Mouse (Mus musculus) heart, embryonic 14.5 days (tissue): Measurements from ENCODE around the gene Ciao2a. TPM values are rescaled to one million over a fixed set of nuclear protein-coding genes. Genes with fewer than 3 reads are reported as not detected.
A peak's percentile ranks its signal among the peaks of the same experiment; 100 is the strongest.

ENCODE experiments used
- ATAC-seq: fragments of 200-750 bp; cut with Nextera tagmentation; 2 replicates; pipeline ENCODE4 v1.8.0; 2017; ENCODE audit warnings: low read depth, moderate TSS enrichment; ENCODE audit not compliant: insufficient number of reproducible peaks, insufficient read depth, low FRiP score
- H3K27ac ChIP-seq, 2 experiments: fragments of 200-500 bp in 1 of 2; fragments of 300-500 bp in 1 of 2; sonication (generic) in 1 of 2; replicated peaks in 1 of 2; 2 replicates each; pipeline ENCODE4 v1.5.1; 2012 to 2014; ENCODE audit warnings: low read depth in 2 of 2, low read length in 2 of 2, control low read depth in 1 of 2, mild to moderate bottlenecking in 1 of 2, mixed read lengths in 1 of 2; ENCODE audit not compliant: control insufficient read depth in 1 of 2, insufficient read depth in 1 of 2
- H3K27me3 ChIP-seq: fragments of 300-500 bp; sonication (generic); 2 replicates; pipeline ENCODE4 v1.6.1; 2014; ENCODE audit warnings: mild to moderate bottlenecking, low read length, control low read depth; ENCODE audit not compliant: control insufficient read depth, insufficient read depth
- H3K36me3 ChIP-seq: fragments of 300-500 bp; sonication (generic); 2 replicates; pipeline ENCODE4 v1.6.1; 2014; ENCODE audit warnings: mild to moderate bottlenecking, control low read depth, low read length, mixed read lengths; ENCODE audit not compliant: control insufficient read depth, insufficient read depth
- H3K4me1 ChIP-seq, 2 experiments: fragments of 200-500 bp in 1 of 2; fragments of 300-500 bp in 1 of 2; sonication (generic) in 1 of 2; 2 replicates each; pipeline ENCODE4 v1.6.1; 2012 to 2014; ENCODE audit warnings: low read length in 2 of 2, control low read depth in 1 of 2, mixed read lengths in 1 of 2; ENCODE audit not compliant: control insufficient read depth in 2 of 2, insufficient read depth in 2 of 2
- H3K4me2 ChIP-seq: fragments of 300-500 bp; sonication (generic); 2 replicates; pipeline ENCODE4 v1.6.1; 2014; ENCODE audit warnings: mild to moderate bottlenecking, low read length
- H3K4me3 ChIP-seq, 2 experiments: fragments of 200-500 bp in 1 of 2; fragments of 300-500 bp in 1 of 2; sonication (generic) in 1 of 2; 2 replicates each; pipeline ENCODE4 v1.5.1; 2012 to 2014; ENCODE audit warnings: low read length in 2 of 2, mild to moderate bottlenecking in 2 of 2, control low read depth in 1 of 2, low read depth in 1 of 2, moderate library complexity in 1 of 2; ENCODE audit not compliant: control insufficient read depth in 1 of 2, insufficient read depth in 1 of 2
- H3K9ac ChIP-seq: fragments of 300-500 bp; sonication (generic); 2 replicates; pipeline ENCODE4 v1.6.1; 2014; ENCODE audit warnings: mild to moderate bottlenecking, low read length
- H3K9me3 ChIP-seq: fragments of 300-500 bp; sonication (generic); 2 replicates; pipeline ENCODE4 v1.6.1; 2016; ENCODE audit warnings: low read length, control low read depth; ENCODE audit not compliant: control insufficient read depth
- WGBS: fragments of 180-500 bp; shearing (Covaris S2); extraction: QIAGEN DNeasy Blood & Tissue Kit; methylation state at CpG from one replicate; pipeline ENCODE4 v1.1.7; 2014; 5-methylcytosine and 5-hydroxymethylcytosine counted together
- polyA plus RNA-seq: library from polyadenylated mRNA; unstranded; fragments of >200 nt; fragmentation: Nextera tagmentation; extraction: Ambion mirVana; gene quantifications from 2 replicates; pipeline ENCODE4 v1.2.1, GENCODE M21; 2014

The Ciao2a gene
- polyA plus RNA-seq, 1 experiment from 2014 or later = 163 TPM

DNA sequence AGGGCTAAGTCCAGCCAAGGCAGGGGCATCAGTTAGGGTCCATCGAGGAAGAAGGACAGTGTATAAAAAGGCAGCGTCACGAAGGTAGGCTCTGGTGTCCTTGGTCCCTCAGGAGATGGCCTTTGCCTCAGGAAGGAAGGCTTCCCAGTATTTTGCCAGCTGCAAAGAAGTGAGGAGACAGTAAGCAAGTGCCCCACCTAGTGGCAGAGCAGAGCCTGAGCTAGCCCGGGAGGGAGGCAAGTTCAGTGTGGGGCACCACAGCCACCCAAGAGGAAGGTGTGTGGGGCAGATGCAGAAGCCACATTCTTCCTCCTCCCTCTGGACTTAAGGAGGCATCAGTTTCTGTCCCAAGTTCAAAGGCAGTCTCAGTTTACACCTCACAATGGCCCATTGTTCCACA is 38.0 kb upstream of the Ciao2a start:
- peaks cover 74% of the 10 kb centered on the region for H3K36me3 ChIP-seq
- H3K4me2 ChIP-seq = no peak overlapping the region
- H3K9me3 ChIP-seq = no peaks in the 10 kb centered on the region
- H3K4me1 ChIP-seq = peaks cover 5 to 15% of the 10 kb centered on the region in 2 experiments; a peak in 3 of 4 replicates
- no peak overlapping the region for H3K9ac ChIP-seq
- no peaks in the 10 kb centered on the region for H3K27me3 ChIP-seq
- no peak for ATAC-seq
- 41% methylated on average over 4 of the region's 4 CpGs for WGBS
- no peak overlapping the region for H3K4me3 ChIP-seq
- H3K27ac ChIP-seq = no peak overlapping the region

DNA sequence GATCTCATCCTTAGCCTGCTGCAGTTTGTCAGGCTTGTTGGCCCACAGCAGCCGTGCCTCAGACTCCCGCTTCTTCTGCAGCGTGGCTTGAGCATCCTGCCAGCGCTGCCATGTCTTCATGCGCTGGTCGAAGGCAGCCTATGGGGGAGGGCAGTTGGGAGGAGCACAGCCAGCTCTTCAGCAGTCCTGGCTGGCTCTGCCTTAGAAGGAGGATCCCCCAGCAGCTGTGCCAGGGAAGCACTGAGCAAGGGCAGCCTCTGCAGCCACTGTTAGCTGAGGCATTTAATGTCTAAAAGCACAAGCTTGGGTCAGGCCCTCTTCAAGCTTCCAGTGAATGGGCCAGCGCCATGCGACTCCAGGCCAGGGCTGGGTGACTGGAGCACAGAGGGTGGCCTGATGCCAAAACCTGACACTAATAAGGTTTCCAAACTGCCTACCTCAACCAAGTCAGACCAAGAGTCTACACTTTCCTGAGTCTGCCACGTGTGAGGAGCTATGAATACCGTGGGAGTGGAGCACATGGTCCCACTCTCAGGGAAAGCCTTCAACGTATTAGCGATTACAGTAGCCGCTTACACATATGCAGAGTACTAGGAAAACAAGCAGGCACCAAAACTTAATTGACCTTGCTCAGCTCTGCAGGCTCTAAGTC is 35.7 kb upstream of the Ciao2a start:
- Histone ChIP-seq H3K4me3 (no peak overlapping the region), H3K27ac (no peak overlapping the region), H3K36me3 (peaks cover 96% of the 10 kb centered on the region), H3K4me1 (peaks cover 5 to 15% of the 10 kb centered on the region in 2 experiments; a peak in 3 of 4 replicates), H3K4me2 (no peak overlapping the region), H3K9ac (no peak overlapping the region), H3K9me3 (no peaks in the 10 kb centered on the region), H3K27me3 (no peaks in the 10 kb centered on the region)
- WGBS = 88% methylated on average over 13 of the region's 13 CpGs
- 0 out of 2 replicates have a peak, but pooled peaks have one; percentile 5 for ATAC-seq

DNA sequence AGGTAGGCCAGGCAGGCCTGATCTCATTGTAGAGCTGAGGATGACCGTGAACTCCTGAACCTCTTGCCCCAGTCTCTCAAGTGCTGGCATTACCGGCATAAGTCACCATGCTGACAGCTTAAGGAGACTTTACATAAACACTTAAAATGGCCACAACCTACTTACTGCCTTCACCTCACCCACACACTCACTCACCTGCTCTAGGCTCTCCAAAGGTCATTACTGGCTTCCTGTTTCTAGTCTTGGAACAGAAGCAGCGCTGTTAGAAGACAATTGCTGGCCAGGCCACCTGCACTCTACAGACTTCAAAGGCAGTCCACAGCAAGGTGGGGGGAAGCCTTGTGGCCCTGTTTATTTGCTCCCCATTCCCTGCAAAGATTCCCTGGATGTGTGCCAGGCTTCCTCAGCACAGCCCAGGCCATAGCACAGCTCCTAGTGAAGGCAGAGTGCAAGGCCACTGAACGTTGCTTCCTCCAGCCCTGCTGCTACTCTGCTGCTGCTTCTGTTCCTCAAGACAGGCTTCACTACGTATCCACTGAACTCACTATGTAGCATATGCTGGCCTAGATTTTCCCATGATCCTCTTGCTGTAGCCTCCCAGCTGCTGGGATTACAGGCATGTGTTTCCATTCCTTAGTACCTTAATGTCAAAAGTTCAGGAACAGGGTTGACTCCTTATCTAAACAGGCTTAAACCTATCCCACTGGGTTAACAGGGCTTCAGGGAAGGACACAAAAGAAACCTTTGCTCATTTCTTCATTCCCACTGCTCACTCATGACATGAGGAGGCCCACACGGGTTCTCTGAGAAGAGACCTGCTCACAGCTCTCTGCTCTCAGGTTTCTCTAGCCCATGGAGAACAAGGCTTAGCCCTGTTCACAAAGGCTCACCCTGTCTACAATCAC is 34.8 kb upstream of the Ciao2a start:
- H3K27me3 ChIP-seq = no peaks in the 10 kb centered on the region
- WGBS = 58% methylated on average over 6 of the region's 6 CpGs
- no peaks in the 10 kb centered on the region for H3K9me3 ChIP-seq
- peaks cover 5 to 15% of the 10 kb centered on the region in 2 experiments; a peak in 3 of 4 replicates for H3K4me1 ChIP-seq
- H3K4me2 ChIP-seq = no peak overlapping the region
- no peak overlapping the region for H3K9ac ChIP-seq
- peaks cover 97% of the 10 kb centered on the region for H3K36me3 ChIP-seq
- no peak overlapping the region for H3K4me3 ChIP-seq
- H3K27ac ChIP-seq = no peak overlapping the region
- no peak; the same call in 1 of the 2 replicates for ATAC-seq

DNA sequence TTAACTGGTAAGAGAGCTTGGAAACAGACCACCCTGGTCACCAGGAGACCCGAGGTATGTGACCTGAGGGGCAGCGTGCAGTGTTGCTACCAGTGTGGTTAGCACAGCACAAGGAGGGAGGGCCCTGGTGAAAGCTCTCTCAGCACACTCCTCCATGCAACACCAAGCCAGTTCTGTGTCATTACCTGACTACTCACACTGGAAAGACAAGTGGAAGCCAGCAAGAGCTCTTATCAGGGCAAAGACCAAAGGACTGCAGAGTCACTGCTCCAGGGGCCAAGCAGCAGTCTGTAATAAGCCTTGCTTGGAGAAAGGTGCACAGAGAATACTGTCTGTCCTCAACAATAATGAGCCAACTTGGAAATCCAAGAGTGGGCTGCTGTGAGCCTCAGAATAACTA is 33.7 kb upstream of the Ciao2a start:
- H3K9ac ChIP-seq = no peak overlapping the region
- no peak for ATAC-seq
- no peaks in the 10 kb centered on the region for H3K27me3 ChIP-seq
- peaks cover 5 to 15% of the 10 kb centered on the region in 2 experiments; a peak in 3 of 4 replicates for H3K4me1 ChIP-seq
- no peak overlapping the region for H3K4me2 ChIP-seq
- H3K9me3 ChIP-seq = no peaks in the 10 kb centered on the region
- peaks cover 97% of the 10 kb centered on the region for H3K36me3 ChIP-seq
- 48% methylated on average over 2 of the region's 2 CpGs for WGBS
- no peak overlapping the region for H3K4me3 ChIP-seq
- no peak overlapping the region for H3K27ac ChIP-seq

DNA sequence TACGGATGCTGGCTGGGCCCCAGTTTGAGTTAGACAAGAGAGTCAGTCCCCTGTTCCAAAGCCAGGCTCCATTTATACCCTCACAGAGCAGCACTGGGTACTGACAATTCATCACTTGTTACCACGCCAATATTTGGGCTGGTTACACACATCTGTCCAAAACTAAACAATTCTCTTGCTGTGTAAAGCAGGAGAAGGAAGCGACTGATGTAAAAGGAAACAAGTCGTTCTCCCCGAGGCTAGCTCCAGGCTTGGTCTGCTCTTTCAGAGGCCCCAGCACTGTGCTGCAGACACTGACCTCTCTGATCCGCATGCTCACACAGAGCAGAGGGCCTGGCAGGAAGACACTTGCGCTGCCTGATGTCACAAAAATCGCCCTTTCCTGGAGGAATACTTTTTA is 24.8 kb upstream of the Ciao2a start:
- no peaks in the 10 kb centered on the region for H3K4me1 ChIP-seq
- no peak overlapping the region for H3K27ac ChIP-seq
- 86% methylated on average over 8 of the region's 8 CpGs for WGBS
- H3K36me3 ChIP-seq = peaks cover 89% of the 10 kb centered on the region
- H3K9me3 ChIP-seq = no peaks in the 10 kb centered on the region
- no peak for ATAC-seq
- H3K27me3 ChIP-seq = no peaks in the 10 kb centered on the region
- no peak overlapping the region for H3K4me2 ChIP-seq
- H3K4me3 ChIP-seq = no peak overlapping the region
- H3K9ac ChIP-seq = no peak overlapping the region

DNA sequence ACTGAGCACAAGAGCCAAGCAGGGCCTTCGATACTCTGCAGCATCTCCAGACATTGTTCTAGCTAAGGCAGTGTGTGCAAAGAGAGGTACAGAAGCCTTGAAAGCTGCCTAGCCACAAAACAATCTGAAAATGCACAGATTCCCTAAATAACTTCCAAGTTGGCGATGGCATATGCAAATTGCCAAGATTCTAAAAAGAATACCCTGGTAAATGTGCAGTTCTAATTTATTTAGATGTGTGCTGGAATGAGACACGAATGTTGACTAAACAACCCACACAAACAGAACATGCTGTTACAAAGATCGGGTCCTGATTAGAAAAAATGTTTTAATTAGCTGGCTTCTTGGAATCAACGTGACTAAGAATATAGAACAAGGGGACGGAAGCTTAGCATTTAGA is 23.7 kb upstream of the Ciao2a start:
- no peak overlapping the region for H3K27ac ChIP-seq
- peaks cover 88% of the 10 kb centered on the region for H3K36me3 ChIP-seq
- WGBS = 94% methylated on average over 6 of the region's 6 CpGs
- no peak overlapping the region for H3K9ac ChIP-seq
- H3K4me3 ChIP-seq = no peak overlapping the region
- no peaks in the 10 kb centered on the region for H3K4me1 ChIP-seq
- H3K4me2 ChIP-seq = no peak overlapping the region
- no peaks in the 10 kb centered on the region for H3K9me3 ChIP-seq
- no peaks in the 10 kb centered on the region for H3K27me3 ChIP-seq
- ATAC-seq = no peak

DNA sequence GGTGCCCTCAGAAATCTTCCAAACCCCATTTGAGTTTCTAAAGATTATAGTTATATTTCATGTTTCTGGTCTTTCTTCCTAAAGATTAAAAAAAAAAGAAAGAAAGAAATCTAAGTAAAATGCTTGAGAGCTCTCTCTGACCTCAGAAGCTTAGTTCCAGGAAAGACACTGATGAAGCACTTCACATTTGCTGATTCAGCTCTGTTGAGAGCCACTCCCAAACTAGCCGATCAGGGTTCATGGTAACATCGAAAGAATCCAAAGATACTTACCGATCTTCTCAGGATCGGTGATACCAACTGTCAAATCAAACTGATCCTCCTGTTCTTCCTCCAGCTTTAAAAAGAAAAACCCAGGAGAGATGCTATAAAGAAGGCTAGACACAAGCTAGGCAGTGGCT is 21.8 kb upstream of the Ciao2a start:
- Histone ChIP-seq H3K27ac (no peak overlapping the region), H3K4me1 (no peaks in the 10 kb centered on the region), H3K9ac (no peak overlapping the region), H3K36me3 (peaks cover 92% of the 10 kb centered on the region), H3K9me3 (no peaks in the 10 kb centered on the region), H3K27me3 (no peaks in the 10 kb centered on the region), H3K4me3 (no peak overlapping the region), H3K4me2 (no peak overlapping the region)
- 87% methylated on average over 4 of the region's 4 CpGs for WGBS
- ATAC-seq = no peak
